Mouse (Mus musculus) mouse trophoblast stem cell (cell line): ENCODE data around the gene Elmod3.

Source experiments
- in situ Hi-C, 2 experiments: fragments of 300-500 bp; cut with MseI, MboI; formaldehyde crosslinking; loops; 2 replicates in 1 of 2; 3 replicates in 1 of 2; pipeline ENCODE4 v1.15.1; 2025

The Elmod3 gene

DNA sequence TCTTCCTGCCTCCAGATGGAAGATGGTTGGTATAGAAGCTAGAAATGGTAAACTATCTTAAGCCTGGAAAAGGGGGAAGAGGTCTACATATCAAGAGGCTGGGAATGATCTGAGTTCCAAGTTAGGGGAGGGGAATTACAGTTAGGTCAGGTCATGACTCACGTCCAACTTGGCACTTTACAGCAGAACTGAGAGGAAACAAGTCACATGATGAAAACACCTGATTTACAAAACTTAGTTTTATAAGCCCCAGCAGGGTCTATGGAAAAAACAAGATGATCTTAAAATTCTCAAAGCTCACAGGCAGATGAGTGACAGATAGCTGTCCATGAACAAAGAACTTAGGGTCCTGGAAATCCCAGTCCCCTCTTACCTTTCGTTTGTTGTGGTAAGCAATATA lies 16.9 kb upstream of the Elmod3 start:
- in situ Hi-C loops: no loop called here

DNA sequence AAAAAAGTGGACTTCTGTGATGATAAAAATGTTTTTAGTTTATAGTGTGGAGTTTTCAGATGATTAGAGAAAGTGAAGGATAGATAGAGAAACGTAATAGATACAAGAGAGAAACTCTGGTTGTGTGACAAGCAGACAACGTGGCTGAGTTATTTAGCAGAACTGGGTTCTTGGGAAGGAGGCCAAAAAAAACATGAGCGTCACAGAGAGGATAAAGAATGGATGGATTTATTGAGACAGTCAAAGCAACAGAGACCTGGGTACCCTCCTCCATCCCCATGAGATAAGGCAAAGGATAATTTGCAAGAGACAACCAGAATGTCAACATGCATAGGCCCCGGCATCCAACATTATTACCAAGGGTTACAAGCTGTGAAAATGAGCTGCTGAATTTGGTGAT lies 12.0 kb upstream of the Elmod3 start:
- in situ Hi-C loops: no loop called here

DNA sequence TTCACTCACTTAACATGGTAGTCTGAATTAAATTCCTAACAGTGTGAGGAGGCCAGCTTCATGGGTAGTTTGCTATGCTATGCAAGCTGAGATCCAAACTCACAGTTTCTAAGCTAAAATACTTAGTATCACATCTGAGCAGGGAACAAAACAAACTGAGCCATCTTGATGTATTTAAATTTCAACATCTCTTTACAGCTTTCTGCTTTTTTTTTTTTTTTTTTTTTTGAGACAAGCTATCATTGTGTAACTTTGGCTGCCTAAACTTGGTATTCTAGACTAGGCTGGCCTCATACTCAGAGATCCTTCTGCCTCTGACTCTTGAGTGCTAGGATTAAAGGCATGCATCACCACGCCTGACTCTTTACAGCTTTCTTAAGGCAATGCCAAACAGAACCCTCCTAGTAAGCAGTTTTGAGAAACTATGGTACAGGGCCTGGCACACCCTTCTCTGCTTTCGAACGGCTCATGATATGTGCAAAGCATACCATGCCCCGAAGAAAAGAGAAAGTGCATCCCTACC lies 10.5 kb upstream of the Elmod3 start:
- in situ Hi-C loops: no loop called here

- in situ Hi-C loops: no loop called here
Measured at GRCm38 (mm10) chr6:72607676-72608075, 9.5 kb upstream of the Elmod3 start.

DNA sequence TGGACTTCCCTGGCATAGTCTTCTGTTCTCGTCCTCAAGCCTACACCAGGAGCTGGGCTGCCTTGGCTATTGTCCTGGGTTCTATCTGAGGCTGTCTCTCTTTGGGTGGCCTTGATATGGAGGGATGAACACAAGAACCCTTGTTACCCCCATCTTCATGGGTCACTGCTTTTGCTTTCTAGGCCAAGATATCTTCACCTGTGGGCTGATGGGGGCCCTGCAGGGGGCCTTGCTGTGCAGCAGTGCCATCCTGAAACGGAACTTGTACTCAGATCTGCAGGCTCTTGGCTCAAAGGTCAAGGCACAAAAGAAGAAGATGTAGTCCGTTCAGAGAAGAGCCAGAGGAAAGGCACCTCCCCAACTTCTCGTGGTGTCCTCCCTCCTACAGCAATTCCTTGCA lies 8.8 kb upstream of the Elmod3 start:
- in situ Hi-C loops: no loop called here

GRCm38 (mm10) chr6:72604066-72604465 lies 5.9 kb upstream of the Elmod3 start:
- in situ Hi-C loops: no loop called here

GRCm38 (mm10) chr6:72601732-72602131 lies 3.5 kb upstream of the Elmod3 start:
- in situ Hi-C loops: no loop called here

- in situ Hi-C loops: no loop called here
Measured at GRCm38 (mm10) chr6:72600771-72601170, 2.6 kb upstream of the Elmod3 start.

GRCm38 (mm10) chr6:72600216-72600615 lies 2.0 kb upstream of the Elmod3 start:
- in situ Hi-C loops: no loop called here

- in situ Hi-C loops: no loop called here
Measured at GRCm38 (mm10) chr6:72598791-72599557, 761 bp upstream of the Elmod3 start.

DNA sequence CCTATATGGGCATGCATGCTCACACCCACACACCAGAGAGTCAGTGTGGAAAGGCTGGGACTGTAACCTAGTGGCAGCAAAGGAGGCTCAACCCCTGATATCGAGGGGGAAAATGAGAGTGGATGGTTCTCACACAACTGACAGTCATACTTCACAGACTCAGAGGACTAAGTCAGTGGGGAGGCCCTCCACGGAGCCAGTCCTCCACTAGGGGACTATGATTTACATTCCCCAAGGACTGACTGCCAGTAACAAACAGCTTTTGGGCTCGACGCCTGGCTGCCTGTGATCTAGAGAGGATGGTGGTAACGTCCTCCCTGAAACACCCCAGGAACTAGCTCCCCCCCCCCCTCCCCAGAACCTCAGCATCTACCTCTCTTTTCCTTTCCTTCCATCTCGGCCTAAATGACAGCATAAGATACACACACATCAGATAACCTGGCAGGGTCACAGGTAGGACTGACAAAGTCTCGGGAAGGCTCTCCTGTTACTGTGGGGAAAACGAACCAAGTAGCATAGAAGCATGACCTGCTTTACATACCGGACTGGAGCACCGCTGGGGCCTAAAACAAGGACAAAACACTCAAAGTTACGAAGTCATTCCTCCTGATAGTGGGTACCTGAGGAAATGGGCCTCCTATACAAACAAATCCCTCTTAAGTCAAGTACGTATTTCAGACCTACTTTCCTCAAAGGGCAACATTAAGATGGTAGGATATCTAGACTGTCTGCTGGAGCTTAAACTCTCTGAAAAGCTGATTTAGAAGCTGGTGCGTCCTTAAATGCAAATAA lies 934 bp downstream of the Elmod3 start:
- in situ Hi-C loops: no loop called here

- in situ Hi-C loops: no loop called here
Measured at GRCm38 (mm10) chr6:72593914-72594313, 4.3 kb downstream of the Elmod3 start.

DNA sequence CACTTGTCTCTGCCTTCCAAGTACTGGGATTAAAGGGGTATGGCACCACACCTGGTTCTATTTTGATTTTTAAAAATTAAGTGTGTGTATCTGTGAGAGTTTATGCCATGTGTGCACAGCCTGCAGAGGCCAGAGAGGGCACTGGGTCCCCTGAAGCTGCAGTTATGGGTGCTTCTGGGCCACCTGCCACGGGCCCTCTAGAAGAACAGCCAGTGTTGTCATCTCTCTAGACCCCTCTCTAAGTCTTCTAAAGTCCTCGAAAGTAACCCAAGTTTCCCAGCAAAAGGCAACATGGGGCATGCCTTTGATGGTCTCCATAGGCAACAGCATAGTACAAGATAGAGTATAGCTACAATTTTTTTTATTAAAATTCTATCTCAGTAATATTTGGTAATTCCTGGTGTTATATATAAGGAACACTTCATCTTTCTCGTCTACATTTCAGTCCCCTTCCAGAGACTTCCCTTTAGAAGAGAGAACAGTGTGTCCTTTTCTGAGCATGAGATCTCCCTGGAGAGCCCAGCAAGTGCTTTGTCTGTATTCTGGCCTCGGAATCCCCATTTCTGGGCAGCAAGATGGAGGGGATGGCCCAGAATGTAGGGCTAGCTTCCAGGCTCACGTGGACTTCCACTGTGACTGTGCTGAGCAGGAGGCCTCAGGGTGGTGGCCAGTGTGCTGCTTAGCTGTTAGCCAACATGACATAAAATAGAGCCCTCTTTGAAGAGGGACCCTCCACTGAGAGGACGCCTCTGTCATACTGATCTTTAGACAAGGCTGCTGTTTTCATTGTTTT lies 5.0 kb downstream of the Elmod3 start:
- in situ Hi-C loops: no loop called here

GRCm38 (mm10) chr6:72590111-72590510 lies 8.1 kb downstream of the Elmod3 start:
- in situ Hi-C loops: no loop called here

DNA sequence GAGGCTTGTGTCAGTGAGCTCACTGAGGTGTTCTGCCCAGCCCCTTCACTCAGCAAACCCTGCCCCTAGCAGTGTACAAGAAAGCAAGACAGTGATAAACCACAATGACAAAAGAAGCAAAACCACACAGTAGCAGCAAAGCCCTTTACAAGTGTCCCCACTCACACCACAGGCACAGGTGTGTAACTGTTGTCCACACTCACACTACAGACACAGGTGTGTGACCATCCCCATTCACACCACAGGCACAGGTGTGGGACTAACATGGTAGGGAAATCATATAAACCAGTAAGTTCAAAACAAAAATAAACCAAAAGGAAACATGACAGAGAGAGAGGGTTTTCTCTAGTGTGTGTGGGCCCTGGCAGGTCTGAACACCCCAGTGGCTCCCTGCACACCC lies 9.9 kb downstream of the Elmod3 start:
- in situ Hi-C loops: no loop called here

GRCm38 (mm10) chr6:72586701-72587100 lies 11.5 kb downstream of the Elmod3 start:
- in situ Hi-C loops: no loop called here

- in situ Hi-C loops: no loop called here
Measured at GRCm38 (mm10) chr6:72584154-72584553, 14.1 kb downstream of the Elmod3 start.

DNA sequence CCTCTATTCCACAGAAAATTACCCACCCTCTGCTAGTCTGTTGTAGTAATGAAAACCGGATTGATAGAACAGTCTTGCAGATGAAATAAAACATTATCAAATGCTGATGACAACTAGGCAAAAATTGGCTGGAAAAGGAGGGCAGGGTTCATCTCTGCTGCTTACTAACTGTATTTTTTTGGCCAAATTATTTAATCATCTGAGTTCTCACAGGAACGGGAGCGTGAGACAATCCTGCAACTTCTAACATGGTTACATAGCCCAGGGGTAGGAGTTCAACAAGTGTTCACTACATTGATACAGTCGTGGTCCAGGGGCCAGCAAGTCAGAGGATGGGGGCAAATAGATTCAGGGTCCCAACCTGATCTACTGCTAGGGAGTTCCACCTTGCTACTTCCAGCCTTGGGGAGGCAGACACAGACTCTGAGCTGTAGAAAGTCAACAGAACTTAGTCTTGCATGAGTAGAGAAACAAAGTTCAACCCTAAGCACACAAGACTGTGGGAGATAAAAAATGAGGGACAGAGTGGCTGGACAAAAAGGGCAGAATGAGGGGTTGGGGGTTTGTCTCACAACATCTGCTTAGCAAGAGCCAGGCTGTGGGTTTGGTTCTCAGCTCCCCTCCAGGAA lies 14.9 kb downstream of the Elmod3 start:
- in situ Hi-C loops: no loop called here

DNA sequence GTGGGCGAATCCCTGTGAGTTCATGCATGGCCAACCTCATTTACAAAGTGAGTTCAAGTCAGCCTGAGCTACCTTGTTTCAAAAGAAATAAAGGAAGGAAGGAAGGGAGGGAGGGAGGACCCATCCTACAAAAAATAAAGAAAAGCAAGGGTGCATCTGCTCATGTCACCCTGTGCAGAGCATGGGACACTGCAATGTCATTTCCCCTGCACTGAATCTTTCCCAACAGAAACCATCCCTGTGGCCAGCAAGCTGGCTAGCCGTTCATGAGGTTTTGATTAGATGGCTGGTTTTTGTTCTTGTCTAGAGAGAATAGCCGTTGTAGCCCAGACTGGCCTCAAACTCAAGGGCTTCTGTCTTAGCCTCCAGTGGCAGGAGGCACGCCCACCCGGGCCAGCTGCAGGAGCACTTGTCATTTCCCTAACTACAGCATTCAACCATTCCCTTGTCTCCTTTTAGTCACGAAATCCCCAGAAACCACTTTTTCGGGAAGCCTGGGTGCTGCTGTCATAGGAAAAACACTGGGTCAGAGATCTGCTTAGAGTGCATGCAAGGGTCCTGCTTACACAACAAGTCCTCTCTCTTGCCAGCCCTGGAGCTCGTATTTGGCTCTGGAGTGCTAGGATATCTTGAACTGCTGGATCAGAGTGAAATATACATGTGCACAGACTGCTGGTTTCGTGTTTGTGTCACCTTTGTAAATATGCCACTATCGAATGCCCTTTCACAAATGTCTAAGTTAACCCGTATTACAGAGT lies 16.4 kb downstream of the Elmod3 start:
- in situ Hi-C loops: no loop called here

DNA sequence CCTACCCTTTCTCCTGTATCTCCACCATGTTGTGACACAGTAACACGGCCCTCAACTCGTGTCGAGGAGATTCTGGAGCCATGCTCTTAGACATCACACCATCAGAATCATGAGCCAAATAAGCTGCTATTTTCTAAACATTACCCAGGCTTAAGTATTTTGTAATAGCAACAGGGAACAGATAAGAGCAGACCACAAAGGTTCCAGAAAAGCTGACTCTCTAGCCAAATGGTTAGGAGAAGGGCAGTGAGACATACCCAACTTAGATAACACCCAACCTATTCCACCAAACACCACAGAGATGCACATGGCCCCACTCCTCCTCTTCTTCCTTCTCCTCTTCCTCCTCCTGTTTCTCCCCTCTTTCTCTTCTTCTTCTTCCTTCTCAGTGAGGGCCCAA lies 22.2 kb downstream of the Elmod3 start:
- in situ Hi-C loops: no loop called here

GRCm38 (mm10) chr6:72571826-72572225 lies 26.4 kb downstream of the Elmod3 start:
- in situ Hi-C loops: no loop called here
